Mouse (Mus musculus) stomach, embryonic 14.5 days (tissue): Measurements from ENCODE around the gene Txndc2. TPM values are rescaled to one million over a fixed set of nuclear protein-coding genes. Genes with fewer than 3 reads are reported as not detected.
A peak's percentile ranks its signal among the peaks of the same experiment; 100 is the strongest.
"Not testable (repeated sequence)": the region's sequence is repeated elsewhere in the genome, so short reads cannot be mapped to it uniquely, and the experiment has no call there.

ENCODE experiments used
- ATAC-seq: fragments of 200-750 bp; cut with Nextera tagmentation; 2 replicates; pipeline ENCODE4 v1.8.0; 2017; ENCODE audit warnings: low read depth, moderate TSS enrichment; ENCODE audit not compliant: insufficient number of reproducible peaks, insufficient read depth, low FRiP score
- H3K27ac ChIP-seq: fragments of 300-500 bp; sonication (generic); 2 replicates; pipeline ENCODE4 v1.5.1; 2014; ENCODE audit warnings: mild to moderate bottlenecking, low read length, moderate library complexity, mixed read lengths
- H3K27me3 ChIP-seq: fragments of 300-500 bp; sonication (generic); 2 replicates; pipeline ENCODE4 v1.6.1; 2014; ENCODE audit warnings: low read length, control low read depth, mixed read lengths; ENCODE audit not compliant: control insufficient read depth, insufficient read depth
- H3K36me3 ChIP-seq: fragments of 300-500 bp; sonication (generic); 2 replicates; pipeline ENCODE4 v1.6.1; 2014; ENCODE audit warnings: mild to moderate bottlenecking, control low read depth, low read length, moderate library complexity, mixed read lengths; ENCODE audit not compliant: control insufficient read depth, insufficient read depth
- H3K4me1 ChIP-seq: fragments of 300-500 bp; sonication (generic); 2 replicates; pipeline ENCODE4 v1.6.1; 2014; ENCODE audit warnings: low read length, control low read depth, mixed read lengths; ENCODE audit not compliant: control insufficient read depth, insufficient read depth
- H3K4me2 ChIP-seq: fragments of 300-500 bp; sonication (generic); replicated peaks from 2 replicates; pipeline ENCODE4 v1.6.1; 2014; ENCODE audit warnings: low read depth, low read length, control low read depth
- H3K4me3 ChIP-seq: fragments of 300-500 bp; sonication (generic); 2 replicates; pipeline ENCODE4 v1.5.1; 2014; ENCODE audit warnings: low read depth, low read length, control low read depth
- H3K9ac ChIP-seq: fragments of 300-500 bp; sonication (generic); replicated peaks from 2 replicates; pipeline ENCODE4 v1.6.1; 2014; ENCODE audit warnings: low read depth, mild to moderate bottlenecking, control low read depth, low read length, moderate library complexity, mixed read lengths
- H3K9me3 ChIP-seq: fragments of 300-500 bp; sonication (generic); 2 replicates; pipeline ENCODE4 v1.6.1; 2016; ENCODE audit warnings: low read depth, low read length, control low read depth; ENCODE audit not compliant: control insufficient read depth
- WGBS: fragments of 180-500 bp; shearing (Covaris S2); extraction: QIAGEN DNeasy Blood & Tissue Kit; methylation state at CpG from one replicate; pipeline ENCODE4 v1.1.7; 2014; 5-methylcytosine and 5-hydroxymethylcytosine counted together
- polyA plus RNA-seq: library from polyadenylated mRNA; unstranded; fragments of >200 nt; fragmentation: Nextera tagmentation; extraction: Ambion mirVana; gene quantifications from 2 replicates; pipeline ENCODE4 v1.2.1, GENCODE M21; 2014

Txndc2 gene
- polyA plus RNA-seq, 1 experiment from 2014 or later: not detected

- Histone ChIP-seq H3K9ac (no peak overlapping the region), H3K36me3 (no peaks in the 10 kb centered on the region), H3K9me3 (no peaks in the 10 kb centered on the region), H3K27ac (no peak overlapping the region), H3K27me3 (no peaks in the 10 kb centered on the region), H3K4me1 (no peaks in the 10 kb centered on the region), H3K4me2 (no peak overlapping the region), H3K4me3 (no peak overlapping the region)
- WGBS: 79% methylated on average over 6 of the region's 6 CpGs
- no peak for ATAC-seq
Measured at GRCm38 (mm10) chr17:65629943-65630342, 12.0 kb downstream of the Txndc2 start.

- 69% methylated on average over 13 of the region's 13 CpGs for WGBS
- not testable (repeated sequence) for H3K4me1 ChIP-seq, H3K9me3 ChIP-seq, H3K4me3 ChIP-seq, H3K27ac ChIP-seq, ATAC-seq, H3K36me3 ChIP-seq, H3K9ac ChIP-seq, H3K27me3 ChIP-seq, H3K4me2 ChIP-seq
Measured at GRCm38 (mm10) chr17:65628823-65629532, 13.0 kb downstream of the Txndc2 start.

- H3K9me3 ChIP-seq: no peaks in the 10 kb centered on the region
- no peak overlapping the region for H3K4me2 ChIP-seq
- H3K9ac ChIP-seq: no peak overlapping the region
- H3K4me1 ChIP-seq: no peaks in the 10 kb centered on the region
- WGBS: 86% methylated on average over 6 of the region's 6 CpGs
- ATAC-seq: no peak
- no peak overlapping the region for H3K27ac ChIP-seq
- H3K36me3 ChIP-seq: no peaks in the 10 kb centered on the region
- no peak overlapping the region for H3K4me3 ChIP-seq
- no peaks in the 10 kb centered on the region for H3K27me3 ChIP-seq
Measured at GRCm38 (mm10) chr17:65626301-65626700, 15.7 kb downstream of the Txndc2 start.

- Histone ChIP-seq H3K27me3 (no peaks in the 10 kb centered on the region), H3K27ac (no peak overlapping the region), H3K36me3 (no peaks in the 10 kb centered on the region), H3K9me3 (no peaks in the 10 kb centered on the region), H3K4me1 (no peaks in the 10 kb centered on the region), H3K4me3 (no peak overlapping the region), H3K4me2 (no peak overlapping the region), H3K9ac (no peak overlapping the region)
- WGBS: 83% methylated on average over 6 of the region's 6 CpGs
- ATAC-seq: no peak
Measured at GRCm38 (mm10) chr17:65625563-65625962, 16.4 kb downstream of the Txndc2 start.

- no peaks in the 10 kb centered on the region for H3K27me3 ChIP-seq
- ATAC-seq: no peak
- H3K36me3 ChIP-seq: no peaks in the 10 kb centered on the region
- no peaks in the 10 kb centered on the region for H3K9me3 ChIP-seq
- H3K4me1 ChIP-seq: no peaks in the 10 kb centered on the region
- H3K9ac ChIP-seq: no peak overlapping the region
- no peak overlapping the region for H3K4me2 ChIP-seq
- H3K27ac ChIP-seq: no peak overlapping the region
- H3K4me3 ChIP-seq: no peak overlapping the region
Measured at GRCm38 (mm10) chr17:65623130-65623529, 18.8 kb downstream of the Txndc2 start.

- Histone ChIP-seq H3K4me1 (no peaks in the 10 kb centered on the region), H3K4me3 (no peak overlapping the region), H3K27me3 (no peaks in the 10 kb centered on the region), H3K36me3 (no peaks in the 10 kb centered on the region), H3K9me3 (no peaks in the 10 kb centered on the region), H3K4me2 (no peak overlapping the region), H3K9ac (no peak overlapping the region), H3K27ac (no peak overlapping the region)
- 84% methylated on average over 2 of the region's 2 CpGs for WGBS
- no peak for ATAC-seq
Measured at GRCm38 (mm10) chr17:65618431-65618830, 23.5 kb downstream of the Txndc2 start.

GRCm38 (mm10) chr17:65615678-65616077, 26.3 kb downstream of the Txndc2 start:
- Histone ChIP-seq H3K36me3 (no peaks in the 10 kb centered on the region), H3K27me3 (no peaks in the 10 kb centered on the region), H3K4me1 (peaks cover 9% of the 10 kb centered on the region; the same call in 1 of the 2 replicates), H3K9ac (no peak overlapping the region), H3K27ac (no peak overlapping the region), H3K4me3 (no peak overlapping the region), H3K4me2 (no peak overlapping the region), H3K9me3 (no peaks in the 10 kb centered on the region)
- WGBS: 46% methylated on average over 3 of the region's 3 CpGs
- ATAC-seq: no peak

- Histone ChIP-seq H3K4me1 (peaks cover 15% of the 10 kb centered on the region; the same call in 1 of the 2 replicates), H3K9ac (peak overlapping the region; percentile 49), H3K4me2 (peak overlapping the region; percentile 57), H3K27ac (peak overlapping the region; percentile 100), H3K36me3 (no peaks in the 10 kb centered on the region), H3K27me3 (no peaks in the 10 kb centered on the region), H3K4me3 (peak overlapping the region; percentile 97), H3K9me3 (no peaks in the 10 kb centered on the region)
- WGBS: under 1% methylated on average over 9 of the region's 9 CpGs
- no peak for ATAC-seq
Measured at GRCm38 (mm10) chr17:65614431-65614830, 27.5 kb downstream of the Txndc2 start.
